Comparison of ENCODE assay signal across 11 mouse cellular contexts in the genomic region with DNA sequence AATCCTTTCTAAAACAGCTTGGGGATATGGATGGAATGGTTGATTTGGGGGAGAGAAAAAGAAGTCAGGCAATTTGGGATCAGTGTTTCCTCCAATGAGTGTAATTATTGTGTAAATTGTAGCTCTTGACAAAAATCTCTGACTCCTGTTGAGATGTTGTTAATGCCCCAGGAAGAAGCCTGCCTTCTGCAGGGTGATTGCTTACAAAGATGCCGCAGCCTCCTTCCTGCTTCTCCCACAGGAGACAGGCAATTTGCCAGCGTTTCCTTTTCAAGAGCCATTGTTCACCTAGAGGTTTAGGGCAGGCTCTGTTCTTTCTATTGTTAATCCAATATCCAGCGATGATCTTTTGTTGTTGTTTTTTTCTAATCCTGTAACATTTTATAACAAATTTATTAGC.
DNase-seq lines count a peak whose midpoint lies in the region; ATAC-seq and TF ChIP-seq lines count a peak whose summit lies in the region.
"Had no signal": no experiment of that assay in that cellular context is flagged by ENCODE, and none has a peak within 500 bp of the region (broad histone marks: within the 10 kb centered on the region; RNA-seq: fewer than 3 reads in every experiment).

No protein-coding gene starts in this region.

- no peak overlapping the region for H3K27ac ChIP-seq in kidney, adult 2 months (ENCODE audit: insufficient read depth, low read depth, low read length)
- no peak overlapping the region for H3K27ac ChIP-seq in kidney, embryonic 15.5 days
- H3K27ac ChIP-seq: macrophage; stomach, embryonic 15.5 days had no signal

- H3K27me3 ChIP-seq in kidney, adult 2 months (replicated peaks; ENCODE audit: control insufficient read depth, insufficient read depth, low read length), result no peaks in the 10 kb centered on the region
- no peaks in the 10 kb centered on the region for H3K27me3 ChIP-seq in kidney, embryonic 15.5 days
- H3K27me3 ChIP-seq: Patski; stomach, embryonic 15.5 days had no signal

- no peaks in the 10 kb centered on the region for H3K36me3 ChIP-seq in kidney, adult 2 months (ENCODE audit: control insufficient read depth, insufficient read depth, low read length)
- no peaks in the 10 kb centered on the region for H3K36me3 ChIP-seq in kidney, embryonic 15.5 days
- H3K36me3 ChIP-seq: stomach, embryonic 15.5 days had no signal

- 18% methylated on average over 3 of the region's 3 CpGs for WGBS in kidney, adult 2 months
- 8% methylated on average over 3 of the region's 3 CpGs for WGBS in kidney, embryonic 15.5 days

- DNase-seq in kidney, adult 2 months, result peak; percentile 13
- DNase-seq in brain, adult 2 months (ENCODE audit: low read depth, low spot score), result peak; percentile 70
- DNase-seq in embryo, embryonic 10.5 days (ENCODE audit: low spot score), result peak; percentile 25
- DNase-seq in lung, postnatal 10 days, result peak; percentile 65
- DNase-seq in adrenal gland, postnatal 10 days, result no peak
- DNase-seq in frontal cortex, postnatal 36 days (ENCODE audit: low spot score in 2 of 2), result no peak
- DNase-seq: gastrocnemius, postnatal 36 days had no signal

- no peak overlapping the region for H3K4me2 ChIP-seq in kidney, embryonic 15.5 days
- H3K4me2 ChIP-seq: stomach, embryonic 15.5 days had no signal

- no peak for TF ChIP-seq CTCF in kidney, adult 2 months (conservative IDR thresholded peaks at IDR 0.05; ENCODE audit: insufficient read depth, insufficient read length, low read depth, low read length)

- no peak for TF ChIP-seq POLR2A in kidney, adult 2 months (IDR thresholded peaks at IDR 0.05; ENCODE audit: low read depth, low read length)

- no peak overlapping the region for H3K9ac ChIP-seq in kidney, embryonic 15.5 days
- H3K9ac ChIP-seq: stomach, embryonic 15.5 days had no signal

- no peaks in the 10 kb centered on the region for H3K4me1 ChIP-seq in kidney, adult 2 months (ENCODE audit: control insufficient read depth, insufficient read depth, low read length)
- no peaks in the 10 kb centered on the region for H3K4me1 ChIP-seq in kidney, embryonic 15.5 days
- H3K4me1 ChIP-seq: stomach, embryonic 15.5 days had no signal

- H3K9me3 ChIP-seq in kidney, embryonic 15.5 days (replicated peaks), result no peaks in the 10 kb centered on the region
- H3K9me3 ChIP-seq: stomach, embryonic 15.5 days had no signal

- ATAC-seq in kidney, embryonic 15.5 days (replicated peaks; ENCODE audit: low FRiP score), result no peak
- ATAC-seq: Patski had no signal

- H3K4me3 ChIP-seq in kidney, adult 2 months (ENCODE audit: insufficient read depth, low read depth, low read length), result no peak overlapping the region
- H3K4me3 ChIP-seq in kidney, embryonic 15.5 days (replicated peaks), result no peak overlapping the region
- H3K4me3 ChIP-seq: stomach, embryonic 15.5 days had no signal

Comparison
In these comparisons a context has a peak if more than half of its experiments do, and no peak if none do; other contexts are left out.
1. DNase-seq: peak in kidney, adult 2 months (single experiment), brain, adult 2 months (single experiment), embryo, embryonic 10.5 days (single experiment) and lung, postnatal 10 days (single experiment); none in adrenal gland, postnatal 10 days (single experiment) and frontal cortex, postnatal 36 days (0 of 2).